Mouse (Mus musculus) neutrophil, adult 5-6 weeks (primary cell): ENCODE data around the gene Msto1. TPM values are rescaled to one million over a fixed set of nuclear protein-coding genes. Genes with fewer than 3 reads are reported as not detected.
"Not testable (repeated sequence)": the region's sequence is repeated elsewhere in the genome, so short reads cannot be mapped to it uniquely, and the experiment has no call there.

Source experiments
- ATAC-seq: fragments of 151-379, 151-347 bp; 2 replicates; pipeline ENCODE4 v1.8.0; 2017; ENCODE audit warnings: mild to moderate bottlenecking, moderate TSS enrichment; ENCODE audit not compliant: insufficient number of reproducible peaks, poor library complexity, low FRiP score, severe bottlenecking; ENCODE audit errors: extremely low read depth
- total RNA-seq: library from RNA; stranded (forward); fragments of 200-1000 nt; gene quantifications from 2 replicates; pipeline ENCODE4 v1.2.3, GENCODE M21; 2017

The Msto1 gene
- total RNA-seq: 8.5 and 12.8 TPM in 2 replicates

- peak; percentile 97 for ATAC-seq
Measured at GRCm38 (mm10) chr3:88913511-88914383, at the start of gene Msto1. Gene Msto1 (minus strand): TSS chr3:88913999.

DNA sequence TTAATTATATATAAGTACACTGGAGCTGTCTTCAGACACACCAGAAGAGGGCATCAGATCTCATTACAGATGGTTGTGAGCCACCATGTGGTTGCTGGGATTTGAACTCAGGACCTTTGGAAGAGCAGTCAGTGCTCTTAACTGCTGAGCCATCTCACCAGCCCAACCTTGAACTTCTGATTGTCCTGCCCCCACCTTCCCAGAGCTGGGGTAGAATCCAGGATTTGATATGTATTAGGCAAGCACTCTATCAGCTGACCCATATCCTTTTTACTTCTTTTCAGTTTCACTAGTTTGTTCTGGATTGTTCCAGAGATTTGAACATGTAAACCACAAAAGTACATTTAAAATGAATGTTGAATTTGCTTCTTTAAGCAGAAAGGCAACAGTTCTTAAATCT lies 49.4 kb upstream of the Msto1 start:
- not testable (repeated sequence) for ATAC-seq

DNA sequence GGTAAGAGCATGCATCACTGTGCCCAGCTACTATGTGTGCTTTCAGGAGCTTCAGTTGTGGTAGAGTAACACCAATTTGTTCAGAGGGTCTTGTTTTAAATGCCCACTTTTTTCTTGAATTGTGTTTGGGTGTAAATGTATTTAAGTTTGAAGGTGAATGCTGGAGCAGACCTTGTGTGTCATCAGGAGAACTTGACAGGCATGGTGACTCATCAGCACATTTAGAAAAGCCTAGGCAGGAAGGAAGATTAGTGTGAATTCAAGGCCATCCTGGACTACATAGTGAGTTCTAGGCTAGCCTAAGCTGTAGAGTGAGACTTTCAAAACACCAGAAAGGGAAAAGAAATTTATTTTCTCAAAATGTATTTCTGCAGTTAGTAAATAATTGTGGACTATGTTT lies 39.9 kb upstream of the Msto1 start:
- ATAC-seq: no peak

DNA sequence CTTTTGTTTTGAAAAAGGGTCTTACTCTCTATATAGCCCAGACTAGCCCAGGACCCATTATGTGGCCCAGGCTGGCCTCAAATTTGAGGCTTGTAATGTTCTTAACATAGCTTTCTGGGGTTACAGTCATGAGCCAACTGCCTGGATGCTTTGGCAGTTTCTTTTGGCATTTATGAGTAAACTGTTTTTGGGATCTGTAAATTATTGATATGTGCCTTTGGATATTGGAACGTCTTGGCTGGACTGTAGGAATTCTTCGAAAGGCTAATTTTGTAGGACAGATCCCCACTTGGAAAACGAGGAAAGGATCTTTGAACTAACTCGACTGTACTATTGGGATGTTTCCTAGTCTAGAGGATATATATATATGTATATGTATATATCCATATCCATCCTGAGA lies 39.4 kb upstream of the Msto1 start:
- no peak for ATAC-seq

DNA sequence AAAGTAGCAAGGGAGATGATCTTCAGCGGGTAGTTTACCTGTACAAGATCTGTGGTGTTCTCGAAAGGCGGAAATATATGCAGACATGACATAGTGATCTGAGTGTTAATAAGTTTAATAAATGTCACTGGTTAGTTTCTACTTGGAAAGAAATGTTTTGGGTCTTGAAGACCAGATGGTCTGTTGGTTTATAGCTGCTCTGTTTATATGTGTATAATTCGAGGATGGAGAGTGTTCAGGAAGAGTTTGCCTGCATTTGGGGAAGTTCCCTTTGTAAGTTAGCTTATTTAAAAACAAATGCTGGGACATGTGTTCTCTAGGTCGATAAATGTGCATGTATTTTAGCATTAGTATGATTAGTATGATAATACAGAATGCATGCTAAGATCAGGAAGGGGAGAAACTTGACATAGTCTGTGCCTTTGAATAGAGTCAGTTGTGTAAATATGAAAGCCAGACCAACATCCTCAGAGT lies 37.6 kb upstream of the Msto1 start:
- no peak for ATAC-seq

DNA sequence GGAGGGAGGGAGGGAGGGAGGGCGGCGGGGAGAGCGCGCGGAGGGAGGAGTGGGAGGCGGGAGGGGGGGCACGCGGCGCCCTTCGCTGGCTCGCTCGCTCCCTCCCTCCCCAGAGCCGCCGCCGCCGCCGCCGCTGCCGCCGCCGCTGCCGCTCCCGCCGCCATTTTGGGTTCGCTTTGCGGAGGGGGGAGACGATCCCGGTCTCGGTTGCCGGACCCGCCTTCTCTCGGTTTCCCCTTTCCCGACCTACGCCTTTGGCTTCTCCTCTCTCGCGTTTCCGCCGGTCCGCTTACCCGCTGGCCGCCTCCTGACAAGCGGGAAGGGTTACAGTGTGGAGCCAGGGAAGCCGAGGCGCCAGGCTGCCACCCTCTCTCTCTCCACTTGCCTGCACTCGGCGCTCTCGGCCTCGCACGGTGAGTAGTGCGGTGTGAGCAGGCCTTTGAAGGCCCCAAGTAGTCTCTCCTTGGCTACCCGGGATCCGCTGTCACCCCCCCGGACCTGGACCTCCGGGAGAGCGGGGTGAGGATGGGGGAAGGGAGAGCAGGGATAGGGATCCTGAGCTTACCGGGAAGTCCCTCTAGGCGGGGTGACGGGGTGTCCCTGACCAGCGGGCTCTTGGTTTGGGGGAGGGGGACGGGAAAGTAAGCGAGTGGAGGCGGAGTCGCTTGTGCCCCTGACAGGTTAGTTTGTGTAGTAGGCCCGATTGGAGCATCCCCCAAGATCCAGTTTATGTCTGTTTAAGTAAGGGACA lies 37.0 kb upstream of the Msto1 start, which contains the start of the genes Ash1l and Dap3:
TSS of gene Ash1l (plus strand) at position 47 of the 751 bp plus-strand sequence.
TSS of gene Dap3 (minus strand) at position 606 of the 751 bp plus-strand sequence.
- peak; percentile 76 for ATAC-seq

DNA sequence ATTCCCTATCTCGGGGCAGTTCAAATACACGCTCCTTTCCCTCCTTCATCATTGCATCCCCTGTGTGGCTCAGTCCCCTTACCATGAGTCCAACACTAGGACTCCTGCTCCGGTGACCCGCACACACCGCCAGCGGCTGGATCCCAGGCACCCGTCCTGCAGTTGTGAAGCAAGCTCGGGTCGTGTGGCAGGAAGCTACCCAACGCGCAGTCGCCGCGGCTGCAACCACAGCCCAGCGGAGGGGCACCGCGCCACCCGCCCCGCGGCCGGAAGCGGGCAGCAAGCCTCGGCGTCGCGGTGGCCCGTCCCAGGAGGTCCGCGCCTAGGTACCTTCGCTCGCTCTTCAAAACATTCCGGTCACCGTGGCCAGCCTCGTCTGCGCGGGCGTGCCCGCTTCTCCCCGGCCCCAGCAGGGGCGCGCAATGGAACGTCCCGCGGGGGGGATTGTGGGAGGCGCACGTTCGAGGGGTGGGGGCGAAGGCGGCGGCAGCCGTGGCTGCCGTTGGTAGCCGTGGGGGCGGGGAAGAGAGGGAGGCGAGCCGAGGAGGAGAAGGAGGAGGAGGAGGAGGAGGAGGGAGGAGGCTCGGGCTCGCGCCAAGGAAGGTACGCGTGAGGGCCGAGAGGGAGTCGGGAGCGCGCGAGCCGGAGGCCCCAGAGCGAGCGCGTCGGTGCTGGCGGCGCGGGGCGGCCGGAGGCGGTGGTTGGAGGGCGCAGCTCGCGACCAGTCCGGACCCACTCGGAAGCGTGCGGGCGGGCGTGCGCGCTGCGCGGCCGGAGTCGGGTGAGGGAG lies 36.2 kb upstream of the Msto1 start:
- peak; percentile 59 for ATAC-seq

GRCm38 (mm10) chr3:88944109-88944508 lies 30.3 kb upstream of the Msto1 start:
- ATAC-seq: no peak

DNA sequence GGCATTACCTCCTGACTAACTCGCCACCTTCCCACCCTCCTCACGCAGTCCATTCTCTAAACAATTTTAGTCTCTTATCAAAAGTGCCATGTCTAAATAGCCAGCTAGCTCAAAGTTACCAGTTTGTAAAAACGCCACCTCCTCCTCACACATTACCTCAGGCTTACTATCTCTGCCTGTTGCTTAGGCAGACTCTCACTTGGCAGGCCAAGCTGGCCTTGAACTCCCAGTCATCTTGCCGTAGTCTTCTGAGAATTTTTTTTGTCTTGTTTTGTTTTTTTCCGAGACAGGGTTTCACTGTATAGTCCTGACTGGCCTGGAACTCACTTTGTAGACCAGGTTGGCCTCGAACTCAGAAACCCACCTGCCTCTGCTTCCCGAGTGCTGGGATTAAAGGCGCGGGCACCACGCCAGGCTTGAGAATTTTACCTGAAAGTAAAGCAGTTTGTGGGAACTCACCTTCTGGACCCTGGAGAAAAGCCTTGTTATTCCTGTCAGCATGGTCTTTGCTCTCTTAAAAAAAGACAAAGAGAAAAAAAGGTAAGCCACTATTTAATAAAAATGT lies 28.6 kb upstream of the Msto1 start:
- no peak for ATAC-seq

- peak; percentile 71 for ATAC-seq
Measured at GRCm38 (mm10) chr3:88939749-88940148, 25.9 kb upstream of the Msto1 start.

DNA sequence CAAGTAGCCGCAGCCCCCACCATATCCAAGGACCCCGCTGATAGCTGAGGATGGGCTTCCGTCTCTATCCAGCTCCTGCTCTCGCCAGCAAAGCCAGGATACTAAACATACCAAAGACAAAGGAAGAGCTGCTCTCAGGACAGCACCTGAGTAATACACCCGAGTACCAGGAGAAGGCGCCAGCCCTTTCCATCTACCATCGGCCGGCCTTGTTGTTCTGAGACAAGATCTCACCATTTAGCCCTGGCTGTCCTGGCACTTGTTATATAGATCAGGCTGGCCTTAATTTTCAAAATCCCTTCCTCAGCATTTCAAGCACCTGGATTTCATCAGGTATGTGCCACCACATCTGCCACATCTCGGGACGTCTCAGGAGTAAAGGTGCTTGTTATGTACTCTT lies 25.3 kb upstream of the Msto1 start:
- no peak for ATAC-seq

- ATAC-seq: no peak
Measured at GRCm38 (mm10) chr3:88929501-88929900, 15.7 kb upstream of the Msto1 start.

GRCm38 (mm10) chr3:88925651-88926050 lies 11.9 kb upstream of the Msto1 start:
- no peak for ATAC-seq

- no peak for ATAC-seq
Measured at GRCm38 (mm10) chr3:88923989-88924591, 10.3 kb upstream of the Msto1 start.

DNA sequence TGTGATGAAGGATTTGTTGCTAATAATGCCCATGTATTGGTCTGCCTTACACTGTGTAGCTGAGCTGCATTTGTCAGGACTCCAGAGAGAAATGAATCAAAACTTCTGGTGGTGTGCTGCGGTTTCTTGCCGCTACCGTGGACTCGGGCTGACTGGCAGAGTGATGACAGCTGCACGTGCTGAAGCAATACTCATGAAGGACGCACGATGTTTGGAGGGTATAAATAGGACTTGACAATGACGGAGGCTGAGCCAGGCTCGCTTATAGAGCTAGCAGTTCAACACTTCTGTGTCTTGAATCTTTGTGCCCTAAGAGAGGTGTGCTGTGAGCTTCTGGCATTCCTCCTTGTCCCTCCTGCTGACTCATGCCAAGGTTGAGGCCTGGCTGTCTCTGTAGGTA lies 7.6 kb upstream of the Msto1 start:
- ATAC-seq: no peak

DNA sequence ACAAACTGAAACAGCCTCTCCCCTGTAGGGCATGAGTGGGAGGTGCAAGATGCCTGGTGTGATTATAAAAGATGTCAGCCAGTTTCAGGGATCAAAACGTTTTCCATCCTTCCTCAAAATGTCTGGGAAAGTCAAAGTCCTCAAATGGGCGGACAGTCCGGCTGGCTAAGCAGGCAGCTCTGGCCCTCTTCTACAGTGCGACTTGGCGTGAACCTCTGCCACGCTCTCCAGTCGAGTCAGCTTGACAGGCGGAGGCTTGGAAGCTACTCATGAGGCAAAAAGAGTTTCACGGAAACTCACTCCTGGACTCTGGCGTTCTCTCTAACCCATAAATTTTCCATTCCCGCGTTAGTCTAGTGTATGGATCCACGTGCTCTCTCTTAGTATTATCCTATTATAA lies 5.2 kb upstream of the Msto1 start:
- no peak for ATAC-seq

DNA sequence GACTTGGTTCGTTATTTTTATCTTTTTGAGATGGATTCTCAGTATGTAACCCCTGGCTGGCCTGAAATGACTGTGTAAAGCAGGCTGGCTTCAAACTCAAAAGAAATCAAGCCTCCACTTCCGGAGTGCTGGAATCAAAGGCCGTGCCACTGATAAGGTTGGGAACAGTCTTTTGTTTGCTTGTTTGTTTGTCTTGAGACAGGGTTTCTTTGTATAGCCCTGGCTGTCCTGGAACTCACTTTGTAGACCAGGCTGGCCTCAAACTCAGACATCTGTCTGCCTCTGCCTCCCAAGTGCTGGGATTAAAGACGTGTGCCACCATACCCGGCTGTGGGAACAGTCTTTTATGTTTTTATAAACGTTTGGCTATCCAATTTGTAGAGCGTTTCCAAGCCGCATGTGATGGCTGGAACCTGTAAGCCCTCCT lies 598 bp upstream of the Msto1 start:
- ATAC-seq: no peak

DNA sequence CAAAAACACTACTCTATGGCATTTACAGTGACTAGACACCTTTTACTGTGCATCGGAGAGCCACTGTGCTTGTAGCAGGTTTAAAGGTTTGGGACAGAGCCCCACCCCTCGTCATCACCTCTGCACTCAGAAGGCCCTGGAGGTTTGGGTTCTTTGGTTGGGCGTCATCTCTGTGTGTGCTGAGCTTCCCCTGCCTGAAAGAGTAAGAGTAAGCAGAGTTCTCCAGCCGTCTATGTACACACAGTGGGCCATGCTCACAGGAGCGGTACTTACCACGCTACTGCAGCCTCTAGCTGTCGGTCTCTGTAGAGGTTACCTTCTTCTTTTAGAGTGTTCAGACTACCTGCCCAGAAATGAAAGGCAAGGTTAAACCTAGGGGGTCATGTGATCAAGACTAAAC lies 1.2 kb downstream of the Msto1 start:
- no peak for ATAC-seq
